Mouse (Mus musculus) testis, adult 2 months (tissue): ENCODE data around the gene Cers1. TPM values are rescaled to one million over a fixed set of nuclear protein-coding genes. Genes with fewer than 3 reads are reported as not detected.

Experiments
- H3K27ac ChIP-seq: fragments of 200-500 bp; 2 replicates; pipeline ENCODE4 v1.5.1; 2012; ENCODE audit warnings: low read depth, low read length; ENCODE audit not compliant: control insufficient read depth, insufficient read depth
- H3K27me3 ChIP-seq: fragments of 200-500 bp; 2 replicates; pipeline ENCODE4 v1.6.1; 2012; ENCODE audit warnings: mild to moderate bottlenecking, low read length, moderate library complexity; ENCODE audit not compliant: control insufficient read depth, insufficient read depth
- H3K36me3 ChIP-seq: fragments of 200-500 bp; 2 replicates; pipeline ENCODE4 v1.6.1; 2012; ENCODE audit warnings: mild to moderate bottlenecking, low read length; ENCODE audit not compliant: control insufficient read depth, insufficient read depth
- H3K4me1 ChIP-seq: fragments of 200-500 bp; 2 replicates; pipeline ENCODE4 v1.6.1; 2012; ENCODE audit warnings: low read length; ENCODE audit not compliant: control insufficient read depth, insufficient read depth
- H3K4me3 ChIP-seq: fragments of 200-500 bp; 2 replicates; pipeline ENCODE4 v1.5.1; 2012; ENCODE audit warnings: low read depth, mild to moderate bottlenecking, low read length, moderate library complexity, mixed read lengths; ENCODE audit not compliant: control insufficient read depth
- CTCF ChIP-seq: fragments of 200-500 bp; IDR thresholded peaks from 2 replicates; pipeline ENCODE4 v1.5.1; 2012; ENCODE audit warnings: low read depth, mild to moderate bottlenecking, inconsistent platforms, low read length, moderate library complexity; ENCODE audit not compliant: control insufficient read depth, insufficient read depth, insufficient replicate concordance
- POLR2A ChIP-seq: fragments of 200-500 bp; IDR thresholded peaks from 2 replicates; pipeline ENCODE4 v1.6.1; 2012; ENCODE audit warnings: low read depth, mild to moderate bottlenecking, inconsistent platforms, low read length, moderate library complexity; ENCODE audit not compliant: control insufficient read depth
- polyA plus RNA-seq: library from polyadenylated mRNA; depleted of rRNA; stranded (reverse); fragments of >200 nt; gene quantifications from 2 replicates; pipeline ENCODE4 v1.2.3, GENCODE M21; 2012

Cers1 gene
- polyA plus RNA-seq, 1 experiment: 0.43 TPM

DNA sequence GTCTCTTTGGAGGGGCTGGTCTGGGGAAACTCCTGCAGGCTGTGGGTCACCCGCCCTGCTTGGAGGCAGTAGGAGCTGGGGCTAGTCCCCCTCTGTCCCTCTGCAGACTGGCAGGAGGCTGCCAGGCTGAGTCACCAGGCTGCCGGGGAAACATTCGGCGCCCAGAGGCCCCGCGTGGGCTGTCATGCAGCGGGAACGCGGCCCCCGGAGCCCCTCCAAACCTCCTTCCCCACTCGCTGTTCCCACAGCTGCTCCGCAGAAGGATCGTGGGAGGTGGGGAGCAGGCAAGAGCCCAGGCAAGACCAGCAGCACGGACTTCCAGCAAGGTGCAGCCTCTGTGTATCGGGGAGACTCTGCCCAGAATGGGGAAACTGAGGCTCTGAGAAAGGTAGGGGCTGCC lies 37.4 kb upstream of the Cers1 start:
- Histone ChIP-seq H3K4me3 (no peak overlapping the region), H3K4me1 (peaks cover 15% of the 10 kb centered on the region), H3K27ac (no peak overlapping the region), H3K36me3 (no peaks in the 10 kb centered on the region), H3K27me3 (no peaks in the 10 kb centered on the region)
- TF ChIP-seq POLR2A (no peak), CTCF (no peak)

- peaks cover 17% of the 10 kb centered on the region for H3K4me1 ChIP-seq
- no peak overlapping the region for H3K4me3 ChIP-seq
- TF ChIP-seq POLR2A (no peak), CTCF (no peak)
- H3K36me3 ChIP-seq: no peaks in the 10 kb centered on the region
- H3K27ac ChIP-seq: no peak overlapping the region
- no peaks in the 10 kb centered on the region for H3K27me3 ChIP-seq
These were observed 36.3 kb upstream of the Cers1 start for GRCm38 (mm10) chr8:70279266-70279665.

GRCm38 (mm10) chr8:70281001-70281400 lies 34.6 kb upstream of the Cers1 start:
- Histone ChIP-seq H3K4me3 (no peak overlapping the region), H3K27ac (peak overlapping the region; percentile 69), H3K27me3 (no peaks in the 10 kb centered on the region), H3K4me1 (peaks cover 17% of the 10 kb centered on the region), H3K36me3 (no peaks in the 10 kb centered on the region)
- TF ChIP-seq POLR2A: no peak
- TF ChIP-seq CTCF: no peak

GRCm38 (mm10) chr8:70282603-70283135 lies 32.9 kb upstream of the Cers1 start, which contains the start of gene Homer3:
Homer3 (plus strand) TSS chr8:70282827.
- Histone ChIP-seq H3K27me3 (no peaks in the 10 kb centered on the region), H3K36me3 (no peaks in the 10 kb centered on the region), H3K27ac (peak within 1 kb of the TSS; percentile 70), H3K4me3 (peak within 1 kb of the TSS; percentile 92), H3K4me1 (peaks cover 17% of the 10 kb centered on the region)
- TF ChIP-seq CTCF: peak; percentile 74
- 0 out of 2 replicates have a peak, but pooled peaks have one; percentile 40 for TF ChIP-seq POLR2A

- Histone ChIP-seq H3K27ac (no peak overlapping the region), H3K4me3 (peak overlapping the region; percentile 92), H3K27me3 (no peaks in the 10 kb centered on the region), H3K36me3 (no peaks in the 10 kb centered on the region), H3K4me1 (peaks cover 13% of the 10 kb centered on the region)
- no peak for TF ChIP-seq POLR2A
- TF ChIP-seq CTCF: no peak
These were observed 32.2 kb upstream of the Cers1 start for GRCm38 (mm10) chr8:70283136-70284077.

- no peaks in the 10 kb centered on the region for H3K27me3 ChIP-seq
- TF ChIP-seq CTCF (no peak), POLR2A (no peak)
- no peak overlapping the region for H3K27ac ChIP-seq
- H3K36me3 ChIP-seq: no peaks in the 10 kb centered on the region
- H3K4me1 ChIP-seq: peaks cover 13% of the 10 kb centered on the region
- H3K4me3 ChIP-seq: no peak overlapping the region
These were observed 31.2 kb upstream of the Cers1 start for GRCm38 (mm10) chr8:70284421-70284820.

- H3K36me3 ChIP-seq: no peaks in the 10 kb centered on the region
- H3K27ac ChIP-seq: no peak overlapping the region
- no peak overlapping the region for H3K4me3 ChIP-seq
- H3K4me1 ChIP-seq: peaks cover 13% of the 10 kb centered on the region
- H3K27me3 ChIP-seq: no peaks in the 10 kb centered on the region
- TF ChIP-seq POLR2A (no peak), CTCF (no peak)
These were observed 30.3 kb upstream of the Cers1 start for GRCm38 (mm10) chr8:70285304-70285703.

DNA sequence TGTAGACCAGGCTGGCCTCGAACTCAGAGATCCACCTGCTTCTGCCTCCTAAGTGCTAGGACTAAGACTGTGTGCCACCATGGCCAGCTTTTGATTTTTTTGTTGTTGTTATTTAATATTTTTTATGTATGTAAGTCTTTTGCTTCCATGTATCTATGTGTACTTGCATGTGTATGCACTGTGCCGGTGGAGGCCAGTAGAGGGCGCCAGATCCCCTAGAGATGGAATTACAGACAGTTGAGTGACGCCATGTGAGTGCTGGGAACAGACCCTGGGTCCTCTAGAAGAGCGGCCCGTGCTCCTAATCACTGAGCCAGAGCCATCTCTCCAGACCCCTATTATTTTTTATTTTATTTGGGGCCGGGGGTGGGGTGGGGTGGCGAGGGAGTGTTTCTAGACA lies 28.8 kb upstream of the Cers1 start:
- Histone ChIP-seq H3K27ac (no peak overlapping the region), H3K27me3 (no peaks in the 10 kb centered on the region), H3K36me3 (no peaks in the 10 kb centered on the region), H3K4me1 (peaks cover 13% of the 10 kb centered on the region), H3K4me3 (no peak overlapping the region)
- TF ChIP-seq CTCF (peak; percentile 79; the same call in 1 of the 2 replicates), POLR2A (no peak)
